Mouse (Mus musculus) kidney, postnatal 4 days (tissue): ENCODE data around the gene Gm13178.

Experiments
- DNase-seq, 2 experiments: peaks; one replicate each; pipeline ENCODE4 v3.0.0; 2021; ENCODE audit warnings: mixed read lengths in 2 of 2

Gene Gm13178

DNA sequence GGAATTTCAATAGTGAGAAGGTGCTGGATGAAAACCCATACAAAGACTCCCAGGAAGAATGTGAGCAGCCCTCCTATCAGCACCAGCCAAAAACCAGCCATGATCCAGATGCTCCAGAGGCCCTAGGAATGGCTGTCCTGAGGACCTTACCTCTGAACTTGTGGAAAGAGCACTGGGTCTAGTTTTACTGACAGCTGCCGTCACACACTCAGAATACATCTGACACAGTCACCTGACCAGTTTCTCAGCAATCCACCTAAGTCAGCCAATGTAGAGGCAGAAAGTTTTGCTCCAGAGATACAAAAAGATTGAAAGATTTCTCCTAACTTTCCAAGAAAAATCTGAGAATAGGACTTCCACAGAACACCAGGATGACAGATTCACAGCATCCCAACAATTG is at the start of gene Gm13178:
TSS of gene Gm13178 (minus strand) at position 101 of the 400 bp plus-strand sequence.
- no peak for DNase-seq

DNA sequence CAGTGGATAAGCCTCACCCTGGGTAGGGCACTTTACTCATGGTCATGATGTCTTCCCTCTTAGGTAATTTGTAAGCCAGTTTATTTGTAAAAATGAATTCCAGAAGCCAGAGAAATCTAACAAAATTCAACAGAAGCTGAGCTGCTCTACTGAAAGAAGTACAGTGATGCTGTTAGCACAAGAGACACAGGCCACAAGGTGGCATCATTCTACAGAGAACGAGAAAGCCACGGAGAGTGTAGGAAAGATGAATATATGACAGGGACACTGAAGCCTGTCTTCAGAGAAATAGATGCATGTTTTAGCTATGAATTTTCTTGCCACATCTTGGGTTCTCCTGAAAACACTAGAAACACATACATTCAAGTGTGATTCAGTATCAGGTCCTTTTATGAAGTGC is 44.5 kb upstream of the Gm13178 start:
- DNase-seq: peak; percentile 64 to 67

DNA sequence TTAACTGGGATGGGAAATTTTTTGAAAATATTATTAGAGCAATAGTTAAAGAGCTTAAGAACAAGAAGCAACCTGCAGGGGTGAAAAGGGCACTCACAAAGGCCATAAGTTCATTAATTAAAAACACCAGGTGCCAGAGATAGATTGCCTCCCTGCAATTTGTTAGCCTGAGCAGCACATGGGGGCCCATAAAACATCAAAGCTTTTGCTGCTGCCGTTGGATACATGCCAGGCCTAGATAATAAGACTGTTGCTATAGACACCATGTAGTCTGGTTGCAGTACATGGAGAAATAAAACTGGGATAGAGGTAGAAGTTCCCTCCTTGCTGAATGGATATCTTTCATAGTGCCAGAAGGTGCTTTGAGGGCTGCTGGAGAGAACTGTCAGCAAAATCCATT is 27.9 kb upstream of the Gm13178 start:
- no peak for DNase-seq

DNA sequence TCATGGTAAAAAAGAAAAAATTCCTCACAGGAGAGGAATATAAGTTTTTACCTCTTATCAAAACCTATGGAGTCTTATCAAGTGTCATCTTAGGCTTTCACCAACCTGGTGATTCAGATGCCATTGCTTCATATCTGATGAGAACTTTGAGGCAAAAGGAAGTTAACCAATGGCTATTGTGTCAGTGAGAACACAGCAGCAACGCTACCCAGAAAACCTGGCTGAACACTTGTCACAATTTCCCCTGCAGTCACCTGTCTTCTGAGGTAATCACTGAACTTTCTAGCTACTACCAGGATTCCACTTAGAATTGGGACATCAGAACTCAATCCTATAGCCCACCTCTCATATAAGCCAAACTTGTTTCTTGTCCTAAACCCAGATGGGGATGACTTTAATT is 1.5 kb downstream of the Gm13178 start:
- DNase-seq: no peak

DNA sequence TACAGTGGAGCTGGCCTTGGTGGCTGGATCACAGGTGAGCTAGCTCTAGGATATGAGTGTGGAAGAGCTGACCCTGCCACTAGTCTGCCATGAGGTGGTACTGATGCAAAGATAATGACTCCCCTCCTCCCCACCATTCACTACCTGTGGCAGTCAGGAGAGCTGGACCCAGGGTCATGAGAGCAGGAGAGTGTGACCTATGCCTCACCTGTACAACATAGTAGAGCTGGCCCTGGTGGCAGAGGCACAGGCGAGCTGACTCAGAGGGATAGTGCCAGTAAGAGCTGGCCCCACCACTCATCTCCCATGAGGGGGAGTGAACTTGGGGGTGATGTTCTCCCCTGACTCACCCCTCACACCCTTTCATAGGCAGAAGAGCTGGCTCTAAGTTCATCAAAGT is 2.9 kb downstream of the Gm13178 start:
- no peak for DNase-seq

DNA sequence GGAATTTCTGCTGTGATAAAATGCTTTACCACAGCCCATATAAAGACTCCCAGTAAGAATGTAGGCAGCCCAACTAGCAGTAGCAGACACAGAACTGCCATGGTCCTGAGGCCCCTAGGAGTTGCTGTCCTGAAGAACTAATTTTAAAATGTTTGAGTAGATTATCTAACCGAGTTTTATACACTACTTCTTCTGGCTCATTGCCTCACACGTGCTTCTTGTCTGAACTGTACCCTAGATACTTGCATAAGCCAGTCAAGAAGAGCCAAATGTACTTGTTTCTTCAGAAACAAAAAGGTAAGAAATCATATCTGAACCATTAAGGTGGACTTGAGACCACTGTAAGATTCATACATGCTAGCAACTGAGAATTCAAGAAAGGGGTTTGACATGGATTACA is 34.9 kb downstream of the Gm13178 start, which contains the start of gene Gm436:
TSS of gene Gm436 (minus strand) at position 101 of the 400 bp plus-strand sequence.
- DNase-seq: no peak
